23 mouse cellular contexts compared by ENCODE assay signal in the genomic region with DNA sequence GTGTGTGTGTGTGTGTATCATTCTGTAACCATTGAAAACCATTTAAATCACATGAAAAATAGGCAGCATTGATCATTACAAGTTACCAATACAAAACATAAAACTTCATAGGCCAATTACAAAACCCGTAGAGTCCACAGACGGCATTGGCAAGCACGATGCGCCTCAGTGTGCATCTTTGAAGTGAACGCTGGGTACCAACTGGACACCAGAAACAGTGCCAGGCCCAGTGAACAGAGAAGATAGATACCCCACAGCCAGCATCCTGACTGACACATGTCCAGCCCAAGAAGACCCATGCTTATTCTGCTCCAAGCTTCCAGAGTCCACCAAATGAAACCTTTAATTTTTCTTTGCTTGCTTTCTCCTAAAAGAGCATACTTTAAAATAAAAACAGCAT. TPM values are rescaled to one million over a fixed set of nuclear protein-coding genes. Genes with fewer than 3 reads are reported as not detected.
DNase-seq lines count a peak whose midpoint lies in the region; ATAC-seq lines count a peak whose summit lies in the region.
"Had no signal": no experiment of that assay in that cellular context is flagged by ENCODE, and none has a peak within 500 bp of the region (broad histone marks: within the 10 kb centered on the region; RNA-seq: fewer than 3 reads in every experiment).

No protein-coding gene starts in this region.

- WGBS in forebrain, embryonic 14.5 days = 88% methylated on average over 5 of the region's 5 CpGs
- 96% methylated on average over 5 of the region's 5 CpGs for WGBS in midbrain, embryonic 15.5 days

- no peaks in the 10 kb centered on the region for H3K4me1 ChIP-seq in forebrain, embryonic 14.5 days (ENCODE audit: control insufficient read depth, insufficient read depth, low read length)
- H3K4me1 ChIP-seq in midbrain, embryonic 15.5 days = 0 out of 2 replicates have a peak, but pooled peaks cover 3% of the 10 kb centered on the region
- H3K4me1 ChIP-seq: embryonic facial prominence, embryonic 15.5 days; heart, embryonic 15.5 days had no signal

- no peak for ATAC-seq in forebrain, embryonic 14.5 days
- no peak for ATAC-seq in midbrain, embryonic 15.5 days (replicated peaks)
- ATAC-seq: activated CD4-positive, CD25-positive, alpha-beta regulatory T cell, adult 4 months; forebrain, embryonic 16.5 days; intestine, postnatal 0 days; Patski had no signal

- no peaks in the 10 kb centered on the region for H3K36me3 ChIP-seq in forebrain, embryonic 14.5 days (ENCODE audit: control insufficient read depth, insufficient read depth, low read length)
- no peaks in the 10 kb centered on the region for H3K36me3 ChIP-seq in midbrain, embryonic 15.5 days (replicated peaks)
- H3K36me3 ChIP-seq: embryonic facial prominence, embryonic 15.5 days; forebrain, embryonic 10.5 days; heart, embryonic 15.5 days; hindbrain, embryonic 15.5 days had no signal

- no peak overlapping the region for H3K27ac ChIP-seq in forebrain, embryonic 14.5 days (ENCODE audit: low read depth, low read length)
- H3K27ac ChIP-seq in midbrain, embryonic 15.5 days = no peak overlapping the region
- H3K27ac ChIP-seq: embryonic facial prominence, embryonic 15.5 days; forebrain, embryonic 10.5 days; heart, adult 2 months; heart, embryonic 15.5 days; hindbrain, embryonic 15.5 days had no signal

- DNase-seq in brain, adult 2 months (ENCODE audit: low read depth, low spot score) = peak; percentile 95
- DNase-seq in cerebellum, adult 11-12 months = peak; percentile 88
- DNase-seq in cerebellum, adult 9-10 months = peak; percentile 90
- peak; percentile 85 to 89 for DNase-seq in cerebellum, postnatal 25 days
- DNase-seq in urinary bladder, adult 18-20 months (ENCODE audit: low spot score in 2 of 2) = no peak
- DNase-seq in forebrain, embryonic 14.5 days (ENCODE audit: low spot score) = no peak
- DNase-seq: adrenal gland, postnatal 14 days; gastrocnemius, postnatal 14 days; heart, adult 2 months; heart, postnatal 14 days; kidney, adult 8-10 months had no signal

- no peaks in the 10 kb centered on the region for H3K27me3 ChIP-seq in forebrain, embryonic 14.5 days (replicated peaks; ENCODE audit: control insufficient read depth, insufficient read depth, low read length)
- no peaks in the 10 kb centered on the region for H3K27me3 ChIP-seq in midbrain, embryonic 15.5 days (replicated peaks)
- H3K27me3 ChIP-seq: CH12.LX; embryonic facial prominence, embryonic 15.5 days; heart, embryonic 15.5 days; hindbrain, embryonic 15.5 days had no signal

- no peaks in the 10 kb centered on the region for H3K9me3 ChIP-seq in forebrain, embryonic 14.5 days (replicated peaks; ENCODE audit: control insufficient read depth, low read length)
- H3K9me3 ChIP-seq in midbrain, embryonic 15.5 days = no peaks in the 10 kb centered on the region
- H3K9me3 ChIP-seq: embryonic facial prominence, embryonic 15.5 days; forebrain, embryonic 10.5 days; heart, embryonic 15.5 days; hindbrain, embryonic 15.5 days had no signal

- H3K4me2 ChIP-seq in forebrain, embryonic 14.5 days (ENCODE audit: low read length) = no peak overlapping the region
- no peak overlapping the region for H3K4me2 ChIP-seq in midbrain, embryonic 15.5 days
- H3K4me2 ChIP-seq: embryonic facial prominence, embryonic 15.5 days; heart, embryonic 11.5 days; heart, embryonic 15.5 days; hindbrain, embryonic 15.5 days had no signal

- no peak overlapping the region for H3K4me3 ChIP-seq in forebrain, embryonic 14.5 days (ENCODE audit: low read depth, low read length)
- no peak overlapping the region for H3K4me3 ChIP-seq in midbrain, embryonic 15.5 days
- H3K4me3 ChIP-seq: embryonic facial prominence, embryonic 15.5 days; erythroblast, embryonic 14.5 days; forebrain, embryonic 10.5 days; heart, adult 2 months; heart, embryonic 15.5 days; hindbrain, embryonic 15.5 days had no signal

- H3K9ac ChIP-seq in forebrain, embryonic 14.5 days (ENCODE audit: low read length) = no peak overlapping the region
- no peak overlapping the region for H3K9ac ChIP-seq in midbrain, embryonic 15.5 days
- H3K9ac ChIP-seq: embryonic facial prominence, embryonic 15.5 days; heart, embryonic 15.5 days; hindbrain, embryonic 15.5 days had no signal

RNA-seq across cellular contexts. Expression of gene Rims1, which starts 18.2 kb away (rescaled TPM):
- 3.2 and 6.2 TPM in 2 replicates for polyA plus RNA-seq in forebrain, embryonic 14.5 days (2014; fragmentation: Nextera tagmentation; extraction: Ambion mirVana)
- polyA plus RNA-seq in midbrain, embryonic 15.5 days (2015; fragmentation: Nextera tagmentation; extraction: Ambion mirVana) = 18.7 and 20.1 TPM in 2 replicates
- polyA plus RNA-seq: activated CD4-positive, CD25-positive, alpha-beta regulatory T cell, adult 4 months; erythroblast, embryonic 14.5 days; Patski had no signal

Comparison
In these comparisons a context has a peak if more than half of its experiments do, and no peak if none do; other contexts are left out.
1. DNase-seq: peak in brain, adult 2 months (single experiment), cerebellum, adult 11-12 months (single experiment), cerebellum, adult 9-10 months (single experiment) and cerebellum, postnatal 25 days (2 of 2); none in urinary bladder, adult 18-20 months (0 of 2) and forebrain, embryonic 14.5 days (single experiment).